Mouse (Mus musculus) gastrocnemius, postnatal 4 days (tissue): ENCODE measurements around the gene Mzt1. TPM values are rescaled to one million over a fixed set of nuclear protein-coding genes. Genes with fewer than 3 reads are reported as not detected.

Experiments
- DNase-seq, 2 experiments: peaks; one replicate each; pipeline ENCODE4 v3.0.0; 2021 to 2022; ENCODE audit warnings: low spot score in 2 of 2, mixed read lengths in 2 of 2
- total RNA-seq, 2 experiments: library from RNA; stranded (reverse); gene quantifications; 2 replicates each; pipeline ENCODE4 v1.2.3; 2021

Mzt1 gene
- total RNA-seq, 2 experiments from 2014 or later, result 29.9 to 31.3 TPM

GRCm38 (mm10) chr14:99019136-99019808 lies 26.7 kb downstream of the Mzt1 start:
- no peak for DNase-seq

- no peak for DNase-seq
These were observed 27.2 kb downstream of the Mzt1 start for GRCm38 (mm10) chr14:99018691-99019090.

- DNase-seq, result no peak
These were observed 35.0 kb downstream of the Mzt1 start for GRCm38 (mm10) chr14:99010920-99011313.

- no peak for DNase-seq
These were observed 35.6 kb downstream of the Mzt1 start for GRCm38 (mm10) chr14:99010224-99010919.

GRCm38 (mm10) chr14:98994218-98994617 lies 51.7 kb downstream of the Mzt1 start, which contains the start of gene Rpl36a-ps1:
Gene Rpl36a-ps1 (minus strand): TSS chr14:98994318.
- DNase-seq, result no peak

- DNase-seq, result no peak
These were observed 53.5 kb downstream of the Mzt1 start for GRCm38 (mm10) chr14:98992482-98992881.

- no peak for DNase-seq
These were observed 55.3 kb downstream of the Mzt1 start for GRCm38 (mm10) chr14:98990636-98991035.

- DNase-seq, result no peak
These were observed 56.1 kb downstream of the Mzt1 start for GRCm38 (mm10) chr14:98989818-98990217.

Other genes with a start within 250 kb of the Mzt1 start
- gene Rpl36a-ps1, start 51.8 kb downstream of the Mzt1 start, total RNA-seq, result 10 to 100 TPM in 1 of 2 experiments, 1 to 10 TPM in 1; 7.1 to 11.2 TPM
- gene Bora, start 88 bp upstream of the Mzt1 start, total RNA-seq, result 1 to 10 TPM; 8.0 to 8.9 TPM
- gene Pibf1, start 53.3 kb upstream of the Mzt1 start, total RNA-seq, result 10 to 100 TPM; 13.6 to 15.1 TPM
- gene Dis3, start 53.6 kb upstream of the Mzt1 start, total RNA-seq, result 10 to 100 TPM; 25.8 to 26.4 TPM